Mouse (Mus musculus) thymus, adult 2 months (tissue): ENCODE data around the gene E130308A19Rik. TPM values are rescaled to one million over a fixed set of nuclear protein-coding genes. Genes with fewer than 3 reads are reported as not detected.

Source experiments
- DNase-seq: peaks from one replicate; pipeline ENCODE4 v3.0.0; 2021
- H3K27ac ChIP-seq: fragments of 200-500 bp; 2 replicates; pipeline ENCODE4 v1.5.1; 2012; ENCODE audit warnings: low read length, control low read depth; ENCODE audit not compliant: control insufficient read depth, insufficient read depth
- H3K27me3 ChIP-seq: fragments of 200-500 bp; 2 replicates; pipeline ENCODE4 v1.6.1; 2012; ENCODE audit warnings: mild to moderate bottlenecking, low read length, moderate library complexity, mixed read lengths; ENCODE audit not compliant: control insufficient read depth, insufficient read depth
- H3K36me3 ChIP-seq: fragments of 200-500 bp; 2 replicates; pipeline ENCODE4 v1.6.1; 2012; ENCODE audit warnings: mild to moderate bottlenecking, low read length, moderate library complexity; ENCODE audit not compliant: control insufficient read depth, insufficient read depth
- H3K4me1 ChIP-seq: fragments of 200-500 bp; replicated peaks from 2 replicates; pipeline ENCODE4 v1.6.1; 2012; ENCODE audit warnings: low read length; ENCODE audit not compliant: control insufficient read depth, insufficient read depth
- H3K4me3 ChIP-seq: fragments of 200-500 bp; 2 replicates; pipeline ENCODE4 v1.5.1; 2012; ENCODE audit warnings: mild to moderate bottlenecking, low read length, control low read depth, moderate library complexity; ENCODE audit not compliant: control insufficient read depth, insufficient read depth
- CTCF ChIP-seq: fragments of 200-500 bp; IDR thresholded peaks from 2 replicates; pipeline ENCODE4 v1.5.1; 2012; ENCODE audit warnings: mild to moderate bottlenecking, control low read depth, low read length, moderate library complexity, borderline replicate concordance; ENCODE audit not compliant: control insufficient read depth, poor library complexity, insufficient read depth; ENCODE audit errors: extremely low read depth
- POLR2A ChIP-seq: fragments of 200-500 bp; IDR thresholded peaks from 2 replicates; pipeline ENCODE4 v1.6.1; 2012; ENCODE audit warnings: mild to moderate bottlenecking, low read length, control low read depth, moderate library complexity; ENCODE audit not compliant: control insufficient read depth, poor library complexity, insufficient read depth; ENCODE audit errors: extremely low read depth
- WGBS: fragments of 180-500 bp; shearing (Covaris S2); methylation state at CpG from one replicate; pipeline ENCODE4 v1.1.7; 2018; 5-methylcytosine and 5-hydroxymethylcytosine counted together
- polyA plus RNA-seq: library from polyadenylated mRNA; depleted of rRNA; stranded (reverse); fragments of >200 nt; gene quantifications from 2 replicates; pipeline ENCODE4 v1.2.3, GENCODE M21; 2012

The E130308A19Rik gene
- polyA plus RNA-seq, 1 experiment: 12.4 TPM

- Histone ChIP-seq H3K4me3 (no peak overlapping the region), H3K27me3 (no peaks in the 10 kb centered on the region), H3K4me1 (peaks cover 13% of the 10 kb centered on the region; the same call in 1 of the 2 replicates), H3K36me3 (no peaks in the 10 kb centered on the region), H3K27ac (no peak overlapping the region)
- no peak for DNase-seq
- TF ChIP-seq CTCF (no peak), POLR2A (no peak)
- WGBS: 67% methylated on average over 2 of the region's 2 CpGs
These were observed 38.7 kb upstream of the E130308A19Rik start for GRCm38 (mm10) chr4:59587215-59587871.

DNA sequence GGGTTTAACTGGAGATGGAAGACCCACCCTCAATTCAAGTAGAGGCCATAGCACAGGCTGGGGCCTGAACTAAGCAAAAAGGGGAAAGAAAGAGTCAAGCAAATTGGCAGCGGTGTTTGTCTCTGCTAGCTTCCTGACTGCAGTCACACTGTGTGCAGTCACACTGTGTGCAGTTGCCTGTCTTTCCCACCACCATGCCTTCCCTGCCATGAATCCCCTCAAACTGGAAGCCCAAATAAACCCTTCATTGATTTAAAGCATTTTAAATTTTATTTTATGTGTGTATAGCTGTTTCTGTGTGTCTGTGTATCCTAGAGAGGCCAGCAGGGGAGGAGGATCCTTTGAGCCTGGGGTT lies 38.2 kb upstream of the E130308A19Rik start:
- 100% methylated on average over 1 of the region's 1 CpGs for WGBS
- Histone ChIP-seq H3K27ac (no peak overlapping the region), H3K4me3 (no peak overlapping the region), H3K36me3 (no peaks in the 10 kb centered on the region), H3K4me1 (peaks cover 13% of the 10 kb centered on the region; the same call in 1 of the 2 replicates), H3K27me3 (no peaks in the 10 kb centered on the region)
- no peak for DNase-seq
- no peak for TF ChIP-seq CTCF
- TF ChIP-seq POLR2A: no peak

- Histone ChIP-seq H3K27ac (no peak overlapping the region), H3K27me3 (no peaks in the 10 kb centered on the region), H3K36me3 (peaks cover 30% of the 10 kb centered on the region), H3K4me3 (no peak overlapping the region), H3K4me1 (no peaks in the 10 kb centered on the region)
- WGBS: 82% methylated on average over 2 of the region's 2 CpGs
- TF ChIP-seq POLR2A (no peak), CTCF (no peak)
- no peak for DNase-seq
These were observed 31.4 kb upstream of the E130308A19Rik start for GRCm38 (mm10) chr4:59594614-59595013.

DNA sequence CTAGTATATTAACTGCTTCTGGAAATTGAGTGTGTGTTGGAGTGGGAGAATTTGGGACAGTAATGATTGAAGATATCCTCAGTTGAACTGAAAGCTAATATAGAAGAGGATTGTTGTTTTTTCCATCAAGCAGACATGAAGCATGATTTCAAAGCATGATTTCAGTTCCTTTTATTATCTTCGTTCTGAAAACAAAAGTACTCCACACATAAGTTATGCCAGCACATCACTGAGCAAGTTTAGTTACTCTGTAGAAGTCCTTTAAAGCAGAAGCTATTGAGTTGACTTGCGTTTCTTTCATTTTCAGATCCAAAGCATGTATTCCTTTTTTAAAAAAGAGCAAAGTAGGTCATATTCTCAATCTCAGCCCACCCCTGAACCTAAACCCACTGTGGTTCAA lies 29.5 kb upstream of the E130308A19Rik start:
- DNase-seq: no peak
- WGBS: 88% methylated on average over 2 of the region's 2 CpGs
- Histone ChIP-seq H3K4me1 (no peaks in the 10 kb centered on the region), H3K27me3 (no peaks in the 10 kb centered on the region), H3K27ac (no peak overlapping the region), H3K4me3 (no peak overlapping the region), H3K36me3 (peaks cover 36% of the 10 kb centered on the region)
- TF ChIP-seq CTCF (no peak), POLR2A (no peak)

GRCm38 (mm10) chr4:59602704-59603103 lies 23.3 kb upstream of the E130308A19Rik start:
- WGBS: 97% methylated on average over 4 of the region's 4 CpGs
- no peak for TF ChIP-seq CTCF
- no peak for TF ChIP-seq POLR2A
- no peak overlapping the region for H3K27ac ChIP-seq
- no peaks in the 10 kb centered on the region for H3K4me1 ChIP-seq
- no peaks in the 10 kb centered on the region for H3K27me3 ChIP-seq
- H3K36me3 ChIP-seq: peaks cover 27% of the 10 kb centered on the region
- DNase-seq: no peak
- H3K4me3 ChIP-seq: no peak overlapping the region

DNA sequence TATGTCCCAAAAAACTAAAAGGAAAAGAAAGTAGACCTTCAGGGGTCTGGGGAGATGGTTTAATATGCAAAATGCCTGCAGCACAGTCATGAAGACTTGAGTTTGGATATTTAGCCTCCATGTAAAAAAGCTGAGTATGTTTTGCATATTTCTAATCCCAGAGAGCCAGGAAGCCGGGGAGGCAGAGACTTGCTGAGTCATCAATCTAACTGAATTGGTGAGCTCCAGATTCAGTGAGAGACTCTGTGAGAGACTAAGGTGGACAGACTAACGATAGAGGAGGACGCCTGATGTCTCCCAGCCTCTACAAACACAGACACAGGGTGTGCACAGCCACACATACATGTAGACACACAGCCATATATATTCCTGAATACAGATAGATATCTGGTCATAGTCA lies 21.1 kb upstream of the E130308A19Rik start:
- H3K27me3 ChIP-seq: no peaks in the 10 kb centered on the region
- no peak for TF ChIP-seq POLR2A
- no peak for TF ChIP-seq CTCF
- H3K4me3 ChIP-seq: no peak overlapping the region
- no peak for DNase-seq
- no peak overlapping the region for H3K27ac ChIP-seq
- WGBS: 87% methylated on average over 3 of the region's 3 CpGs
- H3K4me1 ChIP-seq: no peaks in the 10 kb centered on the region
- peaks cover 15% of the 10 kb centered on the region for H3K36me3 ChIP-seq

- Histone ChIP-seq H3K4me3 (no peak overlapping the region), H3K27ac (no peak overlapping the region), H3K27me3 (no peaks in the 10 kb centered on the region), H3K4me1 (no peaks in the 10 kb centered on the region), H3K36me3 (peaks cover 15% of the 10 kb centered on the region)
- DNase-seq: no peak
- 100% methylated on average over 3 of the region's 3 CpGs for WGBS
- TF ChIP-seq CTCF (no peak), POLR2A (no peak)
These were observed 20.5 kb upstream of the E130308A19Rik start for GRCm38 (mm10) chr4:59605501-59605900.
